Mouse (Mus musculus) forebrain, embryonic 16.5 days (tissue): ENCODE results near the gene Tfb1m. TPM values are rescaled to one million over a fixed set of nuclear protein-coding genes. Genes with fewer than 3 reads are reported as not detected.

Source experiments
- ATAC-seq: fragments of 200-750 bp; cut with Nextera tagmentation; 2 replicates; pipeline ENCODE4 v1.8.0; 2017; ENCODE audit warnings: mild to moderate bottlenecking, moderate library complexity
- H3K27ac ChIP-seq: fragments of 300-500 bp; sonication (generic); 2 replicates; pipeline ENCODE4 v1.5.1; 2014; ENCODE audit warnings: low read length, control low read depth
- H3K27me3 ChIP-seq: fragments of 300-500 bp; sonication (generic); replicated peaks from 2 replicates; pipeline ENCODE4 v1.6.1; 2014; ENCODE audit warnings: low read length; ENCODE audit not compliant: control insufficient read depth, insufficient read depth
- H3K36me3 ChIP-seq: fragments of 300-500 bp; sonication (generic); 2 replicates; pipeline ENCODE4 v1.6.1; 2014; ENCODE audit not compliant: control insufficient read depth, insufficient read depth
- H3K4me1 ChIP-seq: fragments of 300-500 bp; sonication (generic); replicated peaks from 2 replicates; pipeline ENCODE4 v1.6.1; 2014; ENCODE audit warnings: low read length; ENCODE audit not compliant: control insufficient read depth, insufficient read depth
- H3K4me2 ChIP-seq: fragments of 300-500 bp; sonication (generic); 2 replicates; pipeline ENCODE4 v1.6.1; 2014; ENCODE audit warnings: mild to moderate bottlenecking, low read length, control low read depth
- H3K4me3 ChIP-seq: fragments of 300-500 bp; sonication (generic); replicated peaks from 2 replicates; pipeline ENCODE4 v1.5.1; 2014; ENCODE audit warnings: mild to moderate bottlenecking, low read length, control low read depth
- H3K9ac ChIP-seq: fragments of 300-500 bp; sonication (generic); replicated peaks from 2 replicates; pipeline ENCODE4 v1.6.1; 2014; ENCODE audit warnings: low read depth, low read length, control low read depth
- H3K9me3 ChIP-seq: fragments of 300-500 bp; sonication (generic); 2 replicates; pipeline ENCODE4 v1.6.1; 2016; ENCODE audit warnings: low read length; ENCODE audit not compliant: control insufficient read depth
- WGBS: fragments of 180-500 bp; shearing (Covaris S2); extraction: QIAGEN DNeasy Blood & Tissue Kit; methylation state at CpG from one replicate; pipeline ENCODE4 v1.1.7; 2014; 5-methylcytosine and 5-hydroxymethylcytosine counted together
- polyA plus RNA-seq: library from polyadenylated mRNA; unstranded; fragments of >200 nt; fragmentation: Nextera tagmentation; extraction: Ambion mirVana; gene quantifications from 2 replicates; pipeline ENCODE4 v1.2.1, GENCODE M21; 2015

The Tfb1m gene
- polyA plus RNA-seq, 1 experiment from 2014 or later: 13.6 TPM

DNA sequence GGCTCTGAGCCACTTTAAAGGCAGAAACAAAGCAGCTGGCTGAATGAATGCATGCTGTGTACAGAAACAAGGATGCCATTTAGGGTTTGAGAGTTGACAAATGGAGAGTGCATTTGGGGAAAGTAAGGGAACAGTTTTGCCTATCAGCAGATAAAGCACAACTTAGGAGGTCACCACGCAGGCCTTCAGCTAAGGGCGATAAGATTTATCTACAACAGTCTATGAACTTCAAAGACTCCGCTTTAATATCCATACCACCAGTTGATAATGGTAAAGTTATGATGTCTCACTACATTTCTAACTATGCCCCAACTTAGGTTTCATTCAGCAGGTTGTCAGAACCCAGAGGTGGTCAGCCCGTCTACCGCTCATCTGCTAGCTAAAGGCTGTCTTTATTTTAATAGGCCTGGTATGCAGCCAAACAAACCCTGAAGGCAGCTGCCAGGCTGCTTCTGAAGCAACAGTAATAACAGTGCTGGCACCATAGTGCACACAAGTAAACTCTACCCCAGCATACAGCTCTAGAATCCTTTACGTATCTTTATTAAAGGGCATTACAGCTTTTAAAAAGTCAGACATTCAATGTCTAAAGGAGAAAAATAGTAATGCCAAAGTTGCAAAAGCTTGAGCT lies 29.6 kb downstream of the Tfb1m start:
- Histone ChIP-seq H3K27me3 (no peaks in the 10 kb centered on the region), H3K9me3 (no peaks in the 10 kb centered on the region), H3K9ac (no peak overlapping the region), H3K27ac (no peak overlapping the region), H3K4me3 (no peak overlapping the region), H3K36me3 (no peaks in the 10 kb centered on the region), H3K4me1 (0 out of 2 replicates have a peak, but pooled peaks cover 3% of the 10 kb centered on the region), H3K4me2 (no peak overlapping the region)
- peak; percentile 69; the same call in 1 of the 2 replicates for ATAC-seq
- 55% methylated on average over 6 of the region's 6 CpGs for WGBS

DNA sequence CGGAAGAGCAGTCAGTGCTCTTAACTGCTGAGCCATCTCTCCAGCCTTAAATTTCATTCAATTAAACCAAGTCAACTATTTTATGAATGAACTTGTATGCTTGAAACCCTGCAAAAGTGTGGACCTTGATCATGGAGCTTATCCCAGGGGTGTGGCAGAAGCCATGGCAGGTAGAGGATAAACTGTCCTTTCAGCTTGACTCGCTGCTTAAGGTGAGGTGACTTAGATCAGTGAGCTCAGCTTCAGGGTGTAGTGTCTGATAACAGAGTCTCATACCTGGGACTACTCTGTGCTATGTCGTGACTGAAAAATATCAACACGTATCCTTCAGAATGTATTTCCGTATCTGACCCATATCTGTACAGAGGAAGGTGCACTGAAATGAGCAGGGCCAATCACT lies 37.2 kb downstream of the Tfb1m start:
- Histone ChIP-seq H3K4me1 (no peaks in the 10 kb centered on the region), H3K4me2 (no peak overlapping the region), H3K9ac (no peak overlapping the region), H3K27me3 (no peaks in the 10 kb centered on the region), H3K9me3 (no peaks in the 10 kb centered on the region), H3K4me3 (no peak overlapping the region), H3K36me3 (peaks cover 21% of the 10 kb centered on the region), H3K27ac (no peak overlapping the region)
- ATAC-seq: no peak
- WGBS: 91% methylated on average over 5 of the region's 5 CpGs

DNA sequence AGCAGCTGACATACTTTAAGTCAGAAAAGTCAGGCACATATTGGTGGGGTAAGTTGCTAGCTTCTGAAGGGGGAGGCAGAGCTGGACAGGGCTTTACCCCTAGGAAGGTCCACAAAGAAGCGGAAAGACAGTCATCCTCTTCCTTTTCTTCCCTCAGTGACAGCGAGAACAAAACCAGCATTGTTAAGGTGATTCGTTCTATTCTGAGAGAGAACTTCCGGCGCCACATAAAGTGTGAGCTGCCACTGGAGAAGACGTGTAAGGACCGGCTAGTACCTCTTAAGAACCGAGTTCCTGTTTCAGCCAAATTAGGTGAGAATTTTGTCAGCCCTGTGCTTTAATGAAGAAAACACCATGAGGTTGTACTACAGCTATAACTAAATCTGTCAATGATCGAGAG lies 41.2 kb downstream of the Tfb1m start:
- Histone ChIP-seq H3K4me2 (no peak overlapping the region), H3K36me3 (peaks cover 40% of the 10 kb centered on the region), H3K9me3 (no peaks in the 10 kb centered on the region), H3K27me3 (no peaks in the 10 kb centered on the region), H3K27ac (no peak overlapping the region), H3K9ac (no peak overlapping the region), H3K4me3 (no peak overlapping the region), H3K4me1 (no peaks in the 10 kb centered on the region)
- ATAC-seq: no peak
- WGBS: 48% methylated on average over 9 of the region's 9 CpGs

DNA sequence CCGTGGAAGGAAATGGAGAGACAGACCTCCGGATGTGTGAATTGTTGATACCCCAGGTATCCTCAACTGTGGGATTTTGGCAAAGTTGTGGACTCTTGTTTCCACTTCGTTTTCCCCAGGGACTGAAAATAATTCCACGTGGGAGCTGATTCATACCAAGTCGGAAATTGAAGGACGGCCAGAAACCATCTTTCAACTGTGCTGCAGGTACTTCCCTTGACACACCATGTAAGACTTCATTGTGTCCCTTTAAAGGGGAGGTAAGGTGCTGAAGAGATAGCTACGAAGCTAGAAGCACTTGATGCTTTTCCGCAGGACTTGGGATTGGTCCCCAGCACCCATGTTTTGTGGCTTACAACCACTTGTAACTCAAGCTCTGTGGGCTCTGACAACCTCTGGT lies 41.7 kb downstream of the Tfb1m start:
- ATAC-seq: no peak
- H3K4me2 ChIP-seq: no peak overlapping the region
- H3K27ac ChIP-seq: no peak overlapping the region
- H3K9me3 ChIP-seq: no peaks in the 10 kb centered on the region
- H3K36me3 ChIP-seq: peaks cover 45% of the 10 kb centered on the region
- no peaks in the 10 kb centered on the region for H3K4me1 ChIP-seq
- no peak overlapping the region for H3K4me3 ChIP-seq
- 95% methylated on average over 8 of the region's 8 CpGs for WGBS
- no peaks in the 10 kb centered on the region for H3K27me3 ChIP-seq
- H3K9ac ChIP-seq: no peak overlapping the region

DNA sequence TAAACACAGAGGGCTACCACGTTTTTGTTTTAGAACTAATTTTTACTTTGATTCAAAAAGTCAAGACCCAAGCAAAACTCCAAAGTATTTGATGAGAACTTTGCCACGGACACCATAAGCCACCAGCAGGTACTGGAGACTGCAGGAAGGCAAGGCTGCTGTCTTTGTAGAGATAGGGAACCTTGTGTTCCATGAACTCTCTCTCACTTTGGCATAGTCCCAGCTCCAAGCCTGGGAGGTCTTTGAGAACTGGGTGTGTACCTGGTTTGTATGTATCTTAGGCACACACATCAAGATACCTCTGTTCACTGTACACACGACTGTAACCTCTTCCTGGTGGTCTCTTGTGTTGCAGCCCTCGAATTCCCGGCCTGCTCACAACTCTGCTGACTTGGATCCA lies 43.3 kb downstream of the Tfb1m start:
- Histone ChIP-seq H3K27me3 (no peaks in the 10 kb centered on the region), H3K9ac (no peak overlapping the region), H3K27ac (no peak overlapping the region), H3K9me3 (no peaks in the 10 kb centered on the region), H3K4me1 (no peaks in the 10 kb centered on the region), H3K4me2 (no peak overlapping the region), H3K4me3 (no peak overlapping the region), H3K36me3 (peaks cover 40% of the 10 kb centered on the region)
- 87% methylated on average over 5 of the region's 5 CpGs for WGBS
- no peak for ATAC-seq

DNA sequence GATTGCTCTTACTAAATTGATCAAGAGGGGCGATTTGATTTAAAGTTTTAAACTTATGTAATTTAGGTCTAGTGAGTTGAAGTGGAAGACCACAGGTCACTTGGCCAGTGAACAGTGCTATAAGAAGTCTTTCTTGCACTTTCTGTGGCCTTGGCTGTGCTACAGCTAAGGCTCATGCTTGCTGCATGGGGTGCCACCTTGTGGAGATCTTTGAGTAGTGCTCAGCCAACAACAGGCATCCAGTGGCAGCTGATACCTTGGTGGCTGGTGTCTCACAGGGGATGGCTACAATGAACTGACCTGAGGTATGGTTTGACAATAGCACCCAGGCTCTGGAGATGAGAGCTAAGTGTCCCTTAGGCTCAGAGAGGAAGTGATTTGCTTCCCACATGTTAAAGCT lies 47.7 kb downstream of the Tfb1m start:
- ATAC-seq: peak; percentile 79
- Histone ChIP-seq H3K27ac (no peak overlapping the region), H3K4me2 (no peak overlapping the region), H3K9ac (no peak overlapping the region), H3K27me3 (no peaks in the 10 kb centered on the region), H3K36me3 (peaks cover 47% of the 10 kb centered on the region), H3K9me3 (no peaks in the 10 kb centered on the region), H3K4me3 (no peak overlapping the region), H3K4me1 (no peaks in the 10 kb centered on the region)
- WGBS: 25% methylated on average over 1 of the region's 1 CpGs

DNA sequence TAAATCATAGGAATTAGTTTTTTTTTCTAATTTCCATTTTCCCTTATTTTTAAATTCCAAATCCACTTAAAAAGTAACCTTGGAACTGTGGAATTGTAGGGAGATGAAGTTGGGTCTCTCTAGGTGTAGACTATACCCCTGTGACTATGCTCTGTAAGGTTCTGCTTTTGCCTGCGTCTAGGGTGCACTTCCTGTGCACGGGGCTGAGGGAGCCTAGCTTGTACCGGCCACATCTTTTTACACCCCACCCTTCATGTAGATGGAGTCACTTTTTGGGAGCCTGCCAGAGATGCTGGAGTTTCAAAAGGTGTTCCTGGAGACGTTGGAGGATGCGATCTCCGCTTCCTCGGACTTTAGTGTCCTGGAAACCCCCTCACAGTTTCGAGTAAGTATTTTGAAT lies 51.1 kb downstream of the Tfb1m start:
- Histone ChIP-seq H3K9ac (no peak overlapping the region), H3K4me3 (no peak overlapping the region), H3K4me1 (no peaks in the 10 kb centered on the region), H3K9me3 (no peaks in the 10 kb centered on the region), H3K4me2 (no peak overlapping the region), H3K36me3 (peaks cover 37% of the 10 kb centered on the region), H3K27me3 (no peaks in the 10 kb centered on the region), H3K27ac (no peak overlapping the region)
- 87% methylated on average over 8 of the region's 8 CpGs for WGBS
- no peak for ATAC-seq

DNA sequence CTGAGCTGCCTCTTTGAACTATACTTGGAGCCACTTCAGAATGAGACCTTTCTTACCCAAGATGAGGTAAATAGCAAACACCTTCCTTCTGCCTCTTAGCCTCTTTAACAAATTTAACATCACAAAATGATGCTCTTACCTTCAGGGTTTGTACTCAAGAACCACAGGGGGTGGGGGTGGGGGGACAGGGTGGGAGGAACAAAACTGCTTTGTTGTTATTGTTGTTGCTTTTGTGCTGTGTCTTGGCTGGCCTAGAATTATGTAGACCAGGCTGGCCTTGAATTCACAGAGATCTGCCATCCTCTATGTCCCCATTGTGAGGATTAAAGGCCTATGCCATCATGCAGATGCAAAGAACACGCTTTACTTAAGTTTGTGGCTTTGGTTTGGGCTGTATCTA lies 51.9 kb downstream of the Tfb1m start:
- Histone ChIP-seq H3K9ac (no peak overlapping the region), H3K36me3 (peaks cover 32% of the 10 kb centered on the region), H3K4me1 (no peaks in the 10 kb centered on the region), H3K4me2 (no peak overlapping the region), H3K27me3 (no peaks in the 10 kb centered on the region), H3K4me3 (no peak overlapping the region), H3K9me3 (no peaks in the 10 kb centered on the region), H3K27ac (no peak overlapping the region)
- 72% methylated on average over 1 of the region's 1 CpGs for WGBS
- no peak for ATAC-seq

DNA sequence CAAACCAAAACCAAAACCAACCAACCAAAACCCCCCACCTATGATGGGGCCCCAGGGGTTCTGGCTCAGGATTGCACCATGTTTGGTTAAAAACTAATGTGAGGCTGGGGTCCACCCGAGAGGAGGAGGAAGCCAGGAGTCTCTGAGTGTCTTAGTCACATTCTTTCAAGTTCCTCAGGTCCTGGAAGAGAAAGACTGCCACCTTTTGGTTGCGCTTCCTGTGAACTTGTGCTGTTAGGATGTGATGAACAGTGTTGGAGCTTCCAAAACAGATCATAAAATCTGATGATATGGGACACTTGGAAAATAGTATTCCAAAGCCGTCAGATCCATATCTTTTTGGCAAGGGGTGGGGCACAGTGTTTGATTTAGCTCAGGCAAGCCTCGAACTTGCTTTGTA lies 56.6 kb downstream of the Tfb1m start:
- Histone ChIP-seq H3K4me3 (no peak overlapping the region), H3K27me3 (no peaks in the 10 kb centered on the region), H3K4me1 (no peaks in the 10 kb centered on the region; the same call in 1 of the 2 replicates), H3K9me3 (no peaks in the 10 kb centered on the region), H3K27ac (no peak overlapping the region), H3K4me2 (no peak overlapping the region), H3K9ac (no peak overlapping the region), H3K36me3 (peaks cover 16% of the 10 kb centered on the region)
- WGBS: 83% methylated on average over 4 of the region's 4 CpGs
- ATAC-seq: no peak

DNA sequence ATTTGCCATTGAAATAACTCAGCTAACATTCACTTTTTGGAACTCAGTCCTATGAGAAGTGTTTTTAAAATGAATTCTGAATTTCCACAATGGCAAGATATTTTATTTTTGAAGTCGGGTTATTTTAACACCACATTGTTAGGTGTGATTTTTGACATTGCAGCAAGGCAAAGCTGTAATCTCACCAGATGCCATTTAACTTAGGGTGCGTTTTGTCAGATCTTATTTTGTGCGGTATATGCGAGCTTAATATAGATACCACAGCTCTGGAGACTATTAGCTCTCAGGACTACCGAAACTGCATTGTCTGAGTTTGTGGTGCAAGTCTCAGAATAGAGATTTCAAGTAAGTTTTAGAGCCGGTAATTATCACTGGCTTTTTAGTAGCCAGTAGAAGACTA lies 57.5 kb downstream of the Tfb1m start:
- peaks cover 9% of the 10 kb centered on the region; the same call in 1 of the 2 replicates for H3K36me3 ChIP-seq
- H3K9me3 ChIP-seq: no peaks in the 10 kb centered on the region
- 85% methylated on average over 6 of the region's 6 CpGs for WGBS
- no peak overlapping the region for H3K9ac ChIP-seq
- no peak overlapping the region for H3K27ac ChIP-seq
- peaks cover 4% of the 10 kb centered on the region; the same call in 1 of the 2 replicates for H3K4me1 ChIP-seq
- no peak overlapping the region for H3K4me3 ChIP-seq
- H3K4me2 ChIP-seq: no peak overlapping the region
- no peaks in the 10 kb centered on the region for H3K27me3 ChIP-seq
- no peak for ATAC-seq
